25 mouse cellular contexts compared by ENCODE assay signal in the genomic region with DNA sequence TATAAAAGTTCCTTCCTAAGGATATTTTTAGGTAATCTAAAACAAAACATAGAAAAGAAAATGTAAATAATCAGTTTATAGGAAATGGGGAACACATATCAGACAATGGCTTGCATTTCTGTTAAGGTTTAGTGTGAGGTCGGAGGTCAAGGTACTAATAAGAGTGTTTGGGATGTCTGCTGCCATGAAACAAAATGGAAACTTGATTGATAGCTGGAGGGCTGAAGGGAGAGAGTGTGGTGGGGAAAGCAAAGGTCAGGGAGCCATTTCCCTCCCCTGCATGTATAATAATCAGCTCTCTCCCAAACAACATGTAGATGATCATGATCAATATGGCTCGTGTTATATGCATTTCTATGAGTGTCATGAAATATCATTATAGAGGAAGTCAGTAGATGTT.
"Had no signal": no experiment of that assay in that cellular context is flagged by ENCODE, and none has a peak within 500 bp of the region (broad histone marks: within the 10 kb centered on the region; RNA-seq: fewer than 3 reads in every experiment).

No protein-coding gene starts in this region.

- H3K9ac ChIP-seq: heart, embryonic 12.5 days; hindbrain, embryonic 13.5 days; hindbrain, embryonic 15.5 days; intestine, embryonic 15.5 days; limb, embryonic 13.5 days; limb, embryonic 15.5 days; liver, embryonic 12.5 days had no signal

- ATAC-seq: inflammation-experienced regulatory T-cells, adult 6 months; intestine, embryonic 15.5 days; intestine, postnatal 0 days; liver, embryonic 12.5 days had no signal

- H3K27ac ChIP-seq: gastrocnemius, adult 2 months; heart, embryonic 10.5 days; hindbrain, embryonic 10.5 days; hindbrain, embryonic 13.5 days; hindbrain, embryonic 15.5 days; intestine, embryonic 15.5 days; limb, embryonic 13.5 days; limb, embryonic 15.5 days; liver, embryonic 12.5 days had no signal

- H3K27me3 ChIP-seq: heart, embryonic 12.5 days; hindbrain, embryonic 13.5 days; hindbrain, embryonic 15.5 days; intestine, embryonic 15.5 days; limb, embryonic 13.5 days; limb, embryonic 15.5 days; liver, embryonic 12.5 days had no signal

- DNase-seq: gastrocnemius, adult 2 months; gastrocnemius, postnatal 10 days; gastrocnemius, postnatal 25 days; heart, adult 18-20 months; heart, postnatal 10 days; heart, postnatal 4 days; kidney, adult 18-20 months; kidney, adult 8-10 months; kidney, postnatal 10 days; kidney, postnatal 25 days; kidney, postnatal 4 days; layer of hippocampus, adult 9-11 months; layer of hippocampus, postnatal 36 days; left cerebral cortex, postnatal 4 days had no signal

- H3K4me3 ChIP-seq: gastrocnemius, adult 2 months; heart, embryonic 10.5 days; heart, embryonic 12.5 days; hindbrain, embryonic 10.5 days; hindbrain, embryonic 13.5 days; hindbrain, embryonic 15.5 days; intestine, embryonic 15.5 days; limb, embryonic 13.5 days; limb, embryonic 15.5 days; liver, embryonic 12.5 days had no signal

- H3K4me2 ChIP-seq: heart, embryonic 12.5 days; hindbrain, embryonic 13.5 days; hindbrain, embryonic 15.5 days; intestine, embryonic 15.5 days; limb, embryonic 13.5 days; limb, embryonic 15.5 days; liver, embryonic 12.5 days had no signal

- H3K36me3 ChIP-seq: heart, embryonic 10.5 days; heart, embryonic 12.5 days; hindbrain, embryonic 10.5 days; hindbrain, embryonic 13.5 days; hindbrain, embryonic 15.5 days; intestine, embryonic 15.5 days; limb, embryonic 13.5 days; limb, embryonic 15.5 days; liver, embryonic 12.5 days had no signal

- H3K4me1 ChIP-seq: heart, embryonic 10.5 days; heart, embryonic 12.5 days; hindbrain, embryonic 10.5 days; hindbrain, embryonic 13.5 days; hindbrain, embryonic 15.5 days; intestine, embryonic 15.5 days; limb, embryonic 13.5 days; limb, embryonic 15.5 days; liver, embryonic 12.5 days had no signal

- H3K9me3 ChIP-seq: heart, embryonic 10.5 days; heart, embryonic 12.5 days; hindbrain, embryonic 10.5 days; hindbrain, embryonic 13.5 days; hindbrain, embryonic 15.5 days; intestine, embryonic 15.5 days; limb, embryonic 13.5 days; limb, embryonic 15.5 days; liver, embryonic 12.5 days had no signal
